Mouse (Mus musculus) cortical plate, adult 2 months (tissue): ENCODE data around the gene Pex6.

Experiments used
- CTCF ChIP-seq: fragments of 200-500 bp; IDR thresholded peaks from 2 replicates; pipeline ENCODE4 v1.5.1; 2011; ENCODE audit warnings: mild to moderate bottlenecking, control low read depth, low read length; ENCODE audit not compliant: insufficient read depth; ENCODE audit errors: extremely low read depth
- POLR2A ChIP-seq: fragments of 200-500 bp; IDR thresholded peaks from 2 replicates; pipeline ENCODE4 v1.6.1; 2011; ENCODE audit warnings: mild to moderate bottlenecking, low read length, control low read depth; ENCODE audit not compliant: insufficient read depth; ENCODE audit errors: extremely low read depth

DNA sequence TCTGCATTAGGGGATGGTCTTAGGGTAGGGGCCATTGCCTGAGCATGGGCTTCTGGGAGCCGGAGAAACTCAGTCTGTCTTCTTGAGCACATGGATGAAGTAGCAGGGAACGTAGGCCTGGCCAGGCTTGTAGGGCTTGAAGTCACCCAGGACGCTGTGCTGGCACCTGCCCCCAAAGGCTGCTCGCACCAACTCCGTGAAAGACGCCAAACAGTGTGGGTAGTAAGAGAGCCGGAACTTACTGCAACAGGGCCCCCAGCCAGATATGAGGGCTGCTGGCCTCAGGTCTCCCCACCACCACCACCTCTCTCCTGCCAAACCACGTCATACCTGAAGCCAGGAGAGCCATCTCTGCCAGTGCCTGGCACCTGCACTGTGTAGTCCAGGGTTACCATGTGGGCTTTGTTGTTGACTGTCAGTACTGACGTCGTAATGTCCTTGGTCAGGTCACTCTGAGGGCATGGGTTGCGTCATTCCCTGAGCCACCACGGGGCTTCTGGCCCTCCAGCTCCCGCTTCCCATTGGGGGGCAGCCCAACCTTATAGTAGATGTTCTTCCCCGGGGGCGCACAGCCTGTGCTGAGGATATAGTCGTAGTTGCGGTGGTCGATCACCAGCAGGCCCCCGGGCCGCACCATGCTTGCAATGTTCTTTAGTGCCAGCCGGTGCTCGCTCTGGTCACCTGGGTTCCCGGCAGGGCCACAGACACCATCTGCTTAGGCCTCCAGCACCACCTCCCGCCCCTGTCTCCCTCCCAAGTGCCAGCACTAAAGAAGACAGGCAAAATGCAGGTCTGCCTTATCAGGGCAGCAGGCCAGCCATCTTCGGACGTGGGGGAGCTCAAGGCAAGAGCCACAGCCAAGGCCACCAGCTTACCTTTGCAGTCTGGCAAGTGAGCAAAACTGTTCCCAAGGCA, 14.7 kb downstream of the Pex6 start:
- TF ChIP-seq CTCF, result no peak
- no peak for TF ChIP-seq POLR2A
